Mouse (Mus musculus): ENCODE results near the gene Kctd8. TPM values are rescaled to one million over a fixed set of nuclear protein-coding genes. Genes with fewer than 3 reads are reported as not detected.

The Kctd8 gene
- polyA plus RNA-seq (2014; fragmentation: Nextera tagmentation; extraction: Ambion mirVana): 5.7 and 6.5 TPM in 2 replicates

DNA sequence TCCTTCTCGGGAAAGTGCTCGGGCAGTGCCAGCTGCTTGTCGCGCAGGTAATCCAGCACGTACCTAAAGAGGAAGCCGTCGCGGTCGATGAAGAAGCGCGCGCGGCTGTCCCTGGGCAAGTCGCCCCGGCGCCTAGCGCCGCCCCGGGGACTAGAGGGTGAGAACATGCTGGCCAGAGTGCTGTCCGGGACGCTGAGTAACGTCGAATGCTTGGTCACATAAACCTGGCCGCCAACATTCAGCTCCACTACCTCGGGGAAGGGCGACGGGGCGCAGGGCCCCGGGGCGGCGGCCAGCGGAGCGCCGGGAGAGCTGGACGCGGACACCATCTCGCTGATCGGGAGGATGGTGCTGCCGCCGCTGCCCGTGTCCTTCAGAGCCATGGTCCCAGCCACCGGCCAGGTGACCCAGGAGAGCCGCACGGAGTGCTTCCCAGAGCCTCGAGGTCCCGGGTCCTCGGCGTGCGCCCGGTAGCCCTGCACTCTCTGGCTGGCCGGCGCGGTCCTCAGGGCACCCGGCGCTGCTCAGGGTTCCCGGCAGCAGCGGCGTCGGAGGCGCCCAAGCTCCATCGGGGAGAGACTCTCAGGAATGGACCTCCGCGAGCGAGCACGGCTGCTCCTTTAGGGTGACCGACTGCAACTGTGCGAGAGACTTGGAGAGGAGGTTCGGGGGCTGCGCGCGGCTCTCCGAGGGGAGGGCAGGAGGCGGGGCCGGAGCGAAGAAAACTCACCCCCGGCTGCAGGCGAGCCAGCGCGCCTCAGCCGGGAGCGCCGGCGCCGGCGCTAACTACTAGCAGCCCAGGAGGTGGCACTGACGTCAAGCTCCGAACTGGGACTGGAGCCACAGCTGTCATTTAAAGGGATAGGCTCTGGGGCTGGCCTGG is at the start of gene Kctd8:
Gene Kctd8 (minus strand): TSS at position 761 of the 883 bp plus-strand sequence.
- under 1% methylated on average over 77 of the region's 87 CpGs for WGBS
- no peak within 1 kb of the TSS for H3K27ac ChIP-seq (ENCODE audit: low read depth, low read length)

DNA sequence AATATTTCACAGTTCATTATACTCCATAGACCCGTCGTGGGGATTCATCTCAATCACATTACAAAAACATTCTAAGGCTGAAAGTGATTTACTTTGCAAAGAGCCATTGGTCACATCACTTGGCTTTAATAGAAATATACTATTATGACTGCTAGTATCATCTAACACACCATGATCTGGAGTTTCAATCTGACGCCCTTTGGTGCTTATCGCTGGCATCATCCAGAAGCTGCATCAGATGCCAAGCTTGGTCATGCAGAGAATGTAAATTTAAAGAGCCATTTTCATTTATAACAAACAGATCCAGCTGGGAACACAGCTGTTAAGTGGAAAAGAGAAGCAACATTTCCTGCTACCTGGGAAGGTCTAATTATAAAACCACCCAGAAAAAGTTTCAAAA is 37.6 kb upstream of the Kctd8 start:
- no peaks in the 10 kb centered on the region for H3K27me3 ChIP-seq (replicated peaks; ENCODE audit: control insufficient read depth, insufficient read depth, low read length)
- H3K9ac ChIP-seq (ENCODE audit: low read length): no peak overlapping the region
- no peak overlapping the region for H3K27ac ChIP-seq (ENCODE audit: low read depth, low read length)
- no peaks in the 10 kb centered on the region for H3K36me3 ChIP-seq (ENCODE audit: control insufficient read depth, insufficient read depth, low read length)
- no peak overlapping the region for H3K4me2 ChIP-seq (ENCODE audit: low read length)
- no peaks in the 10 kb centered on the region for H3K9me3 ChIP-seq (replicated peaks; ENCODE audit: control insufficient read depth, low read length)
- WGBS: 88% methylated on average over 4 of the region's 4 CpGs
- DNase-seq (ENCODE audit: low spot score): no peak
- no peak for ATAC-seq
- no peak overlapping the region for H3K4me3 ChIP-seq (ENCODE audit: low read depth, low read length)
- H3K4me1 ChIP-seq (ENCODE audit: control insufficient read depth, insufficient read depth, low read length): no peaks in the 10 kb centered on the region

More for the DNA sequence above, at the start of gene Kctd8:
- Histone ChIP-seq H3K9ac (ENCODE audit: low read length) (peak within 1 kb of the TSS; percentile 61), H3K36me3 (ENCODE audit: control insufficient read depth, insufficient read depth, low read length) (no peaks in the 10 kb centered on the region), H3K4me1 (ENCODE audit: control insufficient read depth, insufficient read depth, low read length) (peaks cover 2% of the 10 kb centered on the region; the same call in 1 of the 2 replicates), H3K4me3 (ENCODE audit: low read depth, low read length) (peak within 1 kb of the TSS; percentile 57), H3K4me2 (ENCODE audit: low read length) (peak within 1 kb of the TSS; percentile 80), H3K27me3 (replicated peaks; ENCODE audit: control insufficient read depth, insufficient read depth, low read length) (no peaks in the 10 kb centered on the region), H3K9me3 (replicated peaks; ENCODE audit: control insufficient read depth, low read length) (no peaks in the 10 kb centered on the region)
- peak; percentile 96 for ATAC-seq
- DNase-seq (ENCODE audit: low spot score): peak; percentile 94

DNA sequence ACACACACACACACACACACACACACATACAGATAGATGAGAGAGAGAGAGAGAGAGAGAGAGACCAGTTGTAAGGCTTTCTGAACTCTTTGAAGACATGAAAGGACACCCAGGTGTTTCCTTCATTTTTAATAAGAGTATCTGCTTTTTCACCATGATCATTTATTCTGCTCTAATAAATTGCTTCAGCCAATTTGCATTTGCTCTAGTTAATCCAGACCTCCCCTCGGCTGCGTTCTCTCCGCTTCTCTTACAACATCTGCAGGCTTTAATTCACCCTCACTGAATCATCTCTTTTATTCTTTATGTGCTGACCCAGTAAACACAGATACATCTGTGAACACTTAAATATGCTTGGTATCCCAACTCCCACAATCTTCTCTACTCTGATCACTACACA is 9.1 kb upstream of the Kctd8 start:
- Histone ChIP-seq H3K36me3 (ENCODE audit: control insufficient read depth, insufficient read depth, low read length) (no peaks in the 10 kb centered on the region), H3K27ac (ENCODE audit: low read depth, low read length) (no peak overlapping the region), H3K4me1 (ENCODE audit: control insufficient read depth, insufficient read depth, low read length) (no peaks in the 10 kb centered on the region), H3K9ac (ENCODE audit: low read length) (no peak overlapping the region), H3K9me3 (replicated peaks; ENCODE audit: control insufficient read depth, low read length) (no peaks in the 10 kb centered on the region), H3K27me3 (replicated peaks; ENCODE audit: control insufficient read depth, insufficient read depth, low read length) (no peaks in the 10 kb centered on the region), H3K4me2 (ENCODE audit: low read length) (no peak overlapping the region), H3K4me3 (ENCODE audit: low read depth, low read length) (no peak overlapping the region)
- WGBS: 63% methylated on average over 3 of the region's 3 CpGs
- DNase-seq (ENCODE audit: low spot score): no peak
- ATAC-seq: no peak

DNA sequence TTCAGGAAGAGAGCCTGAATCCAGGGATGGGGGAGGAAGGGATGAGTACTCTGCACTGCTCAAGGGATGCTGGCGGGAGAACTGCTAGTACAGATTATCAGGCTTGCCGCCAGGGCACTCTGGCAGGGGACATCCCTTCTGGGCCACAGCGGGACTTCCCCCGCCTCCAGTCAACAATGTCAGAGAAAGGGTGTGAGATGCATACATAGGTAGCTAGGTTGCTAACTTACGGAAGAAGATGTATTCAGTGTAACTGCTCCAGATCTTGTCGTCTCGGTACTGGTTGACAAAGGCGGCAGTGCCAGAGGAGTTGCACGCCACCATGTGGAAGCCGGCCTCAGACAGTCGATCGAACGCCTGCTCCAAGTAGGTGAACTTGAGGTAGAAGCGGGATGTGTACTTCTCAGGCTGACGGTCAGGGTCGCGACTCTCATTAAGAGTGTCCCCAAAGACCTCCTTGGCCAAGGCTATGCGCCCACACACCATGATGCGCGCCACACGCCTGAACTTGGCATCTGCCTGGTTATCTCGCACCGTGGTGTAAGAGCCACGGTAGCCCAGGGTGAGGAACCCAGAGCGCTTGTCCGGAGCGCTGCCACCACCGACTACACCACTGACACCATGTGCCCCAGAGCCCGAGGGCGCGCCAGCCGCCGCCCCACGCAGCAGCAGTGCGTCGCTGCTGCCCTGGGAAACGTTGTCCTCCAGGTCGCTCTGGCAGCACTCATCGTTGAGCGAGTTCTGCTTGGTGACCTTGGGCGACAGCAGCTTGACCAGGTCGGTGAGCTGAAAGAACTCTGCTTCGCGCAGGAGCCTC is 1.2 kb downstream of the Kctd8 start:
- Histone ChIP-seq H3K4me3 (ENCODE audit: low read depth, low read length) (peak overlapping the region; percentile 57), H3K27ac (ENCODE audit: low read depth, low read length) (no peak overlapping the region), H3K9ac (ENCODE audit: low read length) (peak overlapping the region; percentile 61), H3K4me2 (ENCODE audit: low read length) (peak overlapping the region; percentile 80), H3K4me1 (ENCODE audit: control insufficient read depth, insufficient read depth, low read length) (peaks cover 2% of the 10 kb centered on the region; the same call in 1 of the 2 replicates), H3K36me3 (ENCODE audit: control insufficient read depth, insufficient read depth, low read length) (no peaks in the 10 kb centered on the region), H3K27me3 (replicated peaks; ENCODE audit: control insufficient read depth, insufficient read depth, low read length) (no peaks in the 10 kb centered on the region), H3K9me3 (replicated peaks; ENCODE audit: control insufficient read depth, low read length) (no peaks in the 10 kb centered on the region)
- DNase-seq (ENCODE audit: low spot score) (peak; percentile 75), ATAC-seq (peak; percentile 44)
- WGBS: 1% methylated on average over 44 of the region's 44 CpGs

DNA sequence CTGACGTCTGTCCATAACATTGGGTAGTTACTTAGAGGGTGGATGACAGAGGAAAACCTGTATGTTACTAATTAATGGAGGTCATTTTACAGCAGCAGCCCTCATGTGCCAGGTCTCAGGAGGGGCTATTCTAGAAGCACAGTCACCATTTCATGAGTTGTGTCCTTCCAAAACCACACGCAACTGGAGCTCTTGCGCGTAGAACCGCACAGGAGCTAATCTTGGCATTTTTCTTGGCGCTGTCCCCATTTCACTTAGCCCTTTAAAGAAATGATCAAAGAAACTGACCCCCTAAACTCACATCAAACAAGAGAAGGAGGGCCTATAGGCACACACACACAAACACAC is 1.9 kb downstream of the Kctd8 start:
- no peak overlapping the region for H3K9ac ChIP-seq (ENCODE audit: low read length)
- H3K9me3 ChIP-seq (replicated peaks; ENCODE audit: control insufficient read depth, low read length): no peaks in the 10 kb centered on the region
- H3K4me3 ChIP-seq (ENCODE audit: low read depth, low read length): peak overlapping the region; percentile 57
- peaks cover 2% of the 10 kb centered on the region; the same call in 1 of the 2 replicates for H3K4me1 ChIP-seq (ENCODE audit: control insufficient read depth, insufficient read depth, low read length)
- ATAC-seq (no peak), DNase-seq (ENCODE audit: low spot score) (peak; percentile 8)
- no peaks in the 10 kb centered on the region for H3K27me3 ChIP-seq (replicated peaks; ENCODE audit: control insufficient read depth, insufficient read depth, low read length)
- 77% methylated on average over 6 of the region's 6 CpGs for WGBS
- H3K4me2 ChIP-seq (ENCODE audit: low read length): peak overlapping the region; percentile 80
- H3K27ac ChIP-seq (ENCODE audit: low read depth, low read length): no peak overlapping the region
- H3K36me3 ChIP-seq (ENCODE audit: control insufficient read depth, insufficient read depth, low read length): no peaks in the 10 kb centered on the region

DNA sequence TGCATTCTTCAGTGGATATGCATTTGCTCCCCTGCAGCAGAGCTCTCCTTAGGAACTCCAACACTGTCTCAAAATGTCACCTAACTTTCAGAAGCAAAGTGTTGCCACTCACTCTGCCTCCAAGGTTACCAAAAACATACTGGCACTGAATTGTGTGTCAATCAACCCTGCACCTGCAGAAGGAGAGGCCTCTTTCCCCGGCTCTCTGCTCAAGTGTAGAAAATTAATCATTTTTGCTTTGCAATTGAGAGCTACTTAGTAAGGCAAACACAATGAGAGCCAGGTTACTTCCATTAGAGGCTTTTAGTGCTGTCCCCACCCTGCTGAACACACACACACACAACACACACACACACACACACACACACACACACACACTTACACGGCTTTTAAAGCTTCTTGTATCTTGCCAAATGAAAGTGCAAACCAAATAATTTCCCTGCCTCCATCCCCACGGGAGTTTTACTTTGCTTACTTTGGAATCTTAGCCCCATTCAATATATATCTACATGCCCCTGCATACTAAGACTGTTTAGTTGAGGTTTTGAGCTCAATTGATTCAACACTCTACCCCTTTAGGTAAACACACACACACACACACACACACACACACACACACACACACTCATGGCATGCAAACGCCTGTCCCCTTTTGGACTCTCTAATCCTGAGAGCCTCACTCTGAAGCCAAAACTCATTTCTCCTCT is 2.4 kb downstream of the Kctd8 start:
- Histone ChIP-seq H3K9me3 (replicated peaks; ENCODE audit: control insufficient read depth, low read length) (no peaks in the 10 kb centered on the region), H3K4me2 (ENCODE audit: low read length) (peak overlapping the region; percentile 80; the same call in 1 of the 2 replicates), H3K27me3 (replicated peaks; ENCODE audit: control insufficient read depth, insufficient read depth, low read length) (no peaks in the 10 kb centered on the region), H3K4me1 (ENCODE audit: control insufficient read depth, insufficient read depth, low read length) (peaks cover 2% of the 10 kb centered on the region; the same call in 1 of the 2 replicates), H3K27ac (ENCODE audit: low read depth, low read length) (no peak overlapping the region), H3K4me3 (ENCODE audit: low read depth, low read length) (peak overlapping the region; percentile 57; the same call in 1 of the 2 replicates), H3K9ac (ENCODE audit: low read length) (no peak overlapping the region), H3K36me3 (ENCODE audit: control insufficient read depth, insufficient read depth, low read length) (no peaks in the 10 kb centered on the region)
- WGBS: 47% methylated on average over 4 of the region's 4 CpGs
- DNase-seq (ENCODE audit: low spot score) (peak; percentile 11), ATAC-seq (no peak)

DNA sequence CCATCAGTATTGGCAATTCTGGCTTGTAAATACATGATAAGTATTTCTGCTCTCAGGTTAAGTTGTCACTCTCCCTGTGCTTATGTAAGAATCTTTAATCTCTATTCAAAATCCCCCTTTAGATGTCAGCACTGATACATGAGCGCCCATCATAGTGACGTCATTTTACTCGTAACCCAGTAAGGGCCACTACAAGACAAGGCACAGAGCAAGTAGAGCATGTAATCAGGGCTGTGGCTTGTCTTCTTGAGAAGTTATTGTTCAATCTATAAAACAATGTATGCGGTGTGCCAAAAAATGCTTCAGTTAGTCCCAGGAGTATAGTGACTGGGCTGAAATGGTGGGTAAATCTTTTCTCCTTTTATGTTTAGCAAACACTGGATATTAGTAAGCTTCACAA is 13.9 kb downstream of the Kctd8 start:
- H3K4me2 ChIP-seq (ENCODE audit: low read length): no peak overlapping the region
- no peaks in the 10 kb centered on the region for H3K36me3 ChIP-seq (ENCODE audit: control insufficient read depth, insufficient read depth, low read length)
- no peak overlapping the region for H3K9ac ChIP-seq (ENCODE audit: low read length)
- DNase-seq (ENCODE audit: low spot score) (no peak), ATAC-seq (no peak)
- H3K27ac ChIP-seq (ENCODE audit: low read depth, low read length): no peak overlapping the region
- H3K9me3 ChIP-seq (replicated peaks; ENCODE audit: control insufficient read depth, low read length): no peaks in the 10 kb centered on the region
- no peaks in the 10 kb centered on the region for H3K27me3 ChIP-seq (replicated peaks; ENCODE audit: control insufficient read depth, insufficient read depth, low read length)
- 75% methylated on average over 4 of the region's 4 CpGs for WGBS
- H3K4me3 ChIP-seq (ENCODE audit: low read depth, low read length): no peak overlapping the region
- no peaks in the 10 kb centered on the region for H3K4me1 ChIP-seq (ENCODE audit: control insufficient read depth, insufficient read depth, low read length)

DNA sequence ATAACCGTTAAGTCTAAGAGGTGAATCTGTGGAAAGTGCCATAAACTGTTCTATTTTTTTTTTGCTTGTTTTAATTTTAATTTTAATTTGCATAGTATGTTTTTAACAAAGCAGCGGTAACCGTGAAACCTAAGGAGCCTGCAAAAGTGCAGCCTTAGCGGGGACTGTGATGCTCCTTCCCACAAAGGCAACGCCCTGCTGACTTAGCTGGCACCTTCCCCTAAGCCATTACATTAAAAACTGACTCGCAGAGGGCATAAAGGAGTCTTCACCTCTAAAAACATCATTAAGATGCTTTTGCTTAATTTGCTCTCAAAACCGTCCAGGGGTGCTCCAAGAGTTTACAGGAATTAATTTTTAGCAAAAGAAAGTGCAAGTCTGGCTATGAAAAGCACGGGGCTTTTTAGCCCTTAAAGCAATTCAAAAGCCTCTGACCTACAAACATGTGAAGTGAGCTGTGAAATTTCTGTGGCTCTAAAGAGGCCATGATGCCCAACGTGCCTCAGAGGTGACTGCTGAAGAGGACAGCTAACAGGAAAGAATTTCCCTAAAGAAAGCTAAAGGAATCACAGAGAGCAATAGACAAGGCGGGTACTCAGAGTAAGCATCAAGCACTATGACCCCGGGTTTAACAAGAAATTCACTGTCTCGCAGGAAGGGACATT is 16.8 kb downstream of the Kctd8 start:
- 16% methylated on average over 12 of the region's 12 CpGs for WGBS
- DNase-seq (ENCODE audit: low spot score) (no peak), ATAC-seq (no peak)

More for the DNA sequence above, 16.8 kb downstream of the Kctd8 start:
- Histone ChIP-seq H3K36me3 (ENCODE audit: control insufficient read depth, insufficient read depth, low read length) (no peaks in the 10 kb centered on the region), H3K4me3 (ENCODE audit: low read depth, low read length) (no peak overlapping the region), H3K9me3 (replicated peaks; ENCODE audit: control insufficient read depth, low read length) (no peaks in the 10 kb centered on the region), H3K27ac (ENCODE audit: low read depth, low read length) (no peak overlapping the region), H3K4me1 (ENCODE audit: control insufficient read depth, insufficient read depth, low read length) (no peaks in the 10 kb centered on the region), H3K9ac (ENCODE audit: low read length) (no peak overlapping the region), H3K27me3 (replicated peaks; ENCODE audit: control insufficient read depth, insufficient read depth, low read length) (no peaks in the 10 kb centered on the region), H3K4me2 (ENCODE audit: low read length) (no peak overlapping the region)

All from forebrain, embryonic 14.5 days (tissue).